Mouse (Mus musculus) neural tube, embryonic 15.5 days (tissue): ENCODE results near the gene Lta. TPM values are rescaled to one million over a fixed set of nuclear protein-coding genes. Genes with fewer than 3 reads are reported as not detected.
A peak's percentile ranks its signal among the peaks of the same experiment; 100 is the strongest.

Source experiments
- ATAC-seq: fragments of 200-750 bp; cut with Nextera tagmentation; 2 replicates; pipeline ENCODE4 v1.8.0; 2017; ENCODE audit warnings: mild to moderate bottlenecking, moderate TSS enrichment, moderate library complexity; ENCODE audit not compliant: low FRiP score
- H3K27ac ChIP-seq: fragments of 300-500 bp; sonication (generic); replicated peaks from 2 replicates; pipeline ENCODE4 v1.5.1; 2015; ENCODE audit warnings: mild to moderate bottlenecking, inconsistent platforms
- H3K27me3 ChIP-seq: fragments of 300-500 bp; sonication (generic); replicated peaks from 2 replicates; pipeline ENCODE4 v1.6.1; 2015; ENCODE audit warnings: inconsistent platforms
- H3K36me3 ChIP-seq: fragments of 300-500 bp; sonication (generic); 2 replicates; pipeline ENCODE4 v1.6.1; 2015; ENCODE audit warnings: inconsistent platforms
- H3K4me1 ChIP-seq: fragments of 300-500 bp; sonication (generic); 2 replicates; pipeline ENCODE4 v1.6.1; 2015; ENCODE audit warnings: inconsistent platforms
- H3K4me2 ChIP-seq: fragments of 300-500 bp; sonication (generic); 2 replicates; pipeline ENCODE4 v1.6.1; 2015; ENCODE audit warnings: inconsistent platforms, mild to moderate bottlenecking, moderate library complexity
- H3K4me3 ChIP-seq: fragments of 300-500 bp; sonication (generic); replicated peaks from 2 replicates; pipeline ENCODE4 v1.5.1; 2015; ENCODE audit warnings: mild to moderate bottlenecking, inconsistent platforms
- H3K9ac ChIP-seq: fragments of 300-500 bp; sonication (generic); replicated peaks from 2 replicates; pipeline ENCODE4 v1.6.1; 2015; ENCODE audit warnings: mild to moderate bottlenecking, inconsistent platforms
- H3K9me3 ChIP-seq: fragments of 300-500 bp; sonication (generic); replicated peaks from 2 replicates; pipeline ENCODE4 v1.6.1; 2016; ENCODE audit warnings: inconsistent platforms
- WGBS: fragments of 180-500 bp; shearing (Covaris S2); methylation state at CpG from one replicate; pipeline ENCODE4 v1.1.7; 2015; ENCODE audit warnings: mixed read lengths; 5-methylcytosine and 5-hydroxymethylcytosine counted together
- polyA plus RNA-seq: library from polyadenylated mRNA; unstranded; fragments of >200 nt; fragmentation: Nextera tagmentation; extraction: Ambion mirVana; gene quantifications from 2 replicates; pipeline ENCODE4 v1.2.1, GENCODE M21; 2015

Lta gene
- polyA plus RNA-seq, 1 experiment from 2014 or later, result 0.75 TPM

GRCm38 (mm10) chr17:35247144-35247543 is 42.0 kb upstream of the Lta start:
- Histone ChIP-seq H3K4me1 (peaks cover 47% of the 10 kb centered on the region), H3K4me2 (no peak overlapping the region), H3K27ac (no peak overlapping the region), H3K9ac (no peak overlapping the region), H3K36me3 (peaks cover 84% of the 10 kb centered on the region), H3K9me3 (no peaks in the 10 kb centered on the region), H3K4me3 (no peak overlapping the region), H3K27me3 (no peaks in the 10 kb centered on the region)
- no peak for ATAC-seq
- 74% methylated on average over 7 of the region's 7 CpGs for WGBS

- 82% methylated on average over 15 of the region's 15 CpGs for WGBS
- H3K9ac ChIP-seq, result 0 out of 2 replicates have a peak overlapping the region, but pooled peaks have one; percentile 8
- H3K36me3 ChIP-seq, result peaks cover 75% of the 10 kb centered on the region
- no peaks in the 10 kb centered on the region for H3K27me3 ChIP-seq
- ATAC-seq, result no peak
- no peaks in the 10 kb centered on the region for H3K9me3 ChIP-seq
- peak overlapping the region; percentile 91 for H3K4me2 ChIP-seq
- H3K27ac ChIP-seq, result no peak overlapping the region
- no peak overlapping the region for H3K4me3 ChIP-seq
- H3K4me1 ChIP-seq, result peaks cover 47% of the 10 kb centered on the region
Measured at GRCm38 (mm10) chr17:35245731-35246623, 40.8 kb upstream of the Lta start.

- H3K4me3 ChIP-seq, result peak overlapping the region; percentile 58
- H3K4me1 ChIP-seq, result peaks cover 57% of the 10 kb centered on the region
- peaks cover 65% of the 10 kb centered on the region for H3K36me3 ChIP-seq
- no peaks in the 10 kb centered on the region for H3K27me3 ChIP-seq
- 0 out of 2 replicates have a peak overlapping the region, but pooled peaks have one; percentile 8 for H3K9ac ChIP-seq
- no peak overlapping the region for H3K27ac ChIP-seq
- H3K9me3 ChIP-seq, result no peaks in the 10 kb centered on the region
- 78% methylated on average over 2 of the region's 2 CpGs for WGBS
- ATAC-seq, result no peak
- peak overlapping the region; percentile 91 for H3K4me2 ChIP-seq
Measured at GRCm38 (mm10) chr17:35244999-35245398, 39.8 kb upstream of the Lta start.

DNA sequence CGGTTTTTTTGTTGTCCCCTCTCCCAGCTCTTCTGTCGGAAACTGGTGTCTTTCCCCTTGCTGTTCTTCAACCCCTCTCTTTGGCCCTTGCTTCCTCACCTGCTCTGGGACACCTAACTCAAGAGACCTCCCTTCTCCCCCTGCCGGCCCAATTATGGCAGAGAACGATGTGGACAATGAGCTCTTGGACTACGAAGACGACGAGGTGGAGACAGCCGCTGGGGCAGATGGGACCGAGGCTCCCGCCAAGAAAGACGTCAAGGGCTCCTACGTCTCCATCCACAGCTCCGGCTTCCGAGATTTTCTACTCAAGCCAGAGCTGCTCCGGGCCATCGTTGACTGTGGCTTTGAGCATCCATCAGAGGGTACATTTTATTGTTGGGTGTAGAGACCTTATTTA is 37.9 kb upstream of the Lta start:
- under 1% methylated on average over 16 of the region's 16 CpGs for WGBS
- Histone ChIP-seq H3K36me3 (peaks cover 46% of the 10 kb centered on the region), H3K4me1 (peaks cover 58% of the 10 kb centered on the region), H3K4me3 (peak overlapping the region; percentile 58), H3K4me2 (peak overlapping the region; percentile 91), H3K27me3 (no peaks in the 10 kb centered on the region), H3K27ac (peak overlapping the region; percentile 96), H3K9me3 (no peaks in the 10 kb centered on the region), H3K9ac (peak overlapping the region; percentile 81)
- no peak for ATAC-seq

- peak overlapping the region; percentile 58 for H3K4me3 ChIP-seq
- H3K4me1 ChIP-seq, result peaks cover 58% of the 10 kb centered on the region
- WGBS, result under 1% methylated on average over 49 of the region's 55 CpGs
- H3K9ac ChIP-seq, result peak overlapping the region; percentile 81
- ATAC-seq, result peak; percentile 43
- H3K27ac ChIP-seq, result peak overlapping the region; percentile 96
- no peaks in the 10 kb centered on the region for H3K9me3 ChIP-seq
- H3K4me2 ChIP-seq, result peak overlapping the region; percentile 91
- H3K36me3 ChIP-seq, result peaks cover 38% of the 10 kb centered on the region
- H3K27me3 ChIP-seq, result no peaks in the 10 kb centered on the region
Measured at GRCm38 (mm10) chr17:35242015-35242941, 37.1 kb upstream of the Lta start.

DNA sequence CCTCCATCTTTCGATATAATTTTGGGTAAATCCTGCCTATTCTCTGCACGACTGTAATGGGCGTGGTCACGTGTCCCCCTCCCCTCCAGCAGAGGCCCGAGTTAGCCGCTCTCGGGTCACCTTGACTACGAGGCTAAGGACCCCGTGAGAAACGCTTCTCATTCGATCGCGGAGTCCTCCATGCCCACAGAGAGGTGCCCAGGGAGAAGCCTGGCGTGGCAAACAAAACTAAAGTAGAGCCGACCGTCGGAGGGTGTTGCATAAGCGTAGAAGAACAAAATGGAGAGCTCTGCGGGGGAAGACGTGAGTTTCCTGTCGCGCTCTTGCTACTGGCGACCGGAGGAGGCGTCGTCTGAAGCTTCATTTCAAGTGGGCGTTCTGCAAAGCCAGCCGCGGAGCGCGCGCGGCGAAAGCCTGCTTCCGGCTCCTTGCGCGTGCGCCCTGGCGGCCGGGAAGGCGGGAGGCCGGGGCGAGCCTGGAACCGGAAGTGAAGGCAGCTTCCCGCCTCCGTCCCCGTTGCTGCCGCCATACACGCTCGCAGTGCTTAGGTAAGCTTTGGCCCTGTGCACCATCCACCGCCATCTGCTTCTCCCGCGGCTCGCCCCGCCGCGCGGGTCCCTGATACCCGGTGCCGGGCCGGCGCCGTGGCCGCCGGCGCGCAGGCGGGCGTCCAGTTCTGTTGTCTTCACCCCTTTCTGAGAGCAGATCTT is 36.3 kb upstream of the Lta start, which contains the start of gene Ddx39b:
TSS of gene Ddx39b (plus strand) at position 442 of the 710 bp plus-strand sequence.
- no peaks in the 10 kb centered on the region for H3K9me3 ChIP-seq
- H3K9ac ChIP-seq, result peak within 1 kb of the TSS; percentile 81
- H3K4me2 ChIP-seq, result peak within 1 kb of the TSS; percentile 91
- H3K4me3 ChIP-seq, result peak within 1 kb of the TSS; percentile 58
- ATAC-seq, result peak; percentile 90
- H3K27ac ChIP-seq, result peak within 1 kb of the TSS; percentile 96
- H3K36me3 ChIP-seq, result peaks cover 30% of the 10 kb centered on the region
- no peaks in the 10 kb centered on the region for H3K27me3 ChIP-seq
- H3K4me1 ChIP-seq, result peaks cover 60% of the 10 kb centered on the region
- under 1% methylated on average over 69 of the region's 69 CpGs for WGBS

DNA sequence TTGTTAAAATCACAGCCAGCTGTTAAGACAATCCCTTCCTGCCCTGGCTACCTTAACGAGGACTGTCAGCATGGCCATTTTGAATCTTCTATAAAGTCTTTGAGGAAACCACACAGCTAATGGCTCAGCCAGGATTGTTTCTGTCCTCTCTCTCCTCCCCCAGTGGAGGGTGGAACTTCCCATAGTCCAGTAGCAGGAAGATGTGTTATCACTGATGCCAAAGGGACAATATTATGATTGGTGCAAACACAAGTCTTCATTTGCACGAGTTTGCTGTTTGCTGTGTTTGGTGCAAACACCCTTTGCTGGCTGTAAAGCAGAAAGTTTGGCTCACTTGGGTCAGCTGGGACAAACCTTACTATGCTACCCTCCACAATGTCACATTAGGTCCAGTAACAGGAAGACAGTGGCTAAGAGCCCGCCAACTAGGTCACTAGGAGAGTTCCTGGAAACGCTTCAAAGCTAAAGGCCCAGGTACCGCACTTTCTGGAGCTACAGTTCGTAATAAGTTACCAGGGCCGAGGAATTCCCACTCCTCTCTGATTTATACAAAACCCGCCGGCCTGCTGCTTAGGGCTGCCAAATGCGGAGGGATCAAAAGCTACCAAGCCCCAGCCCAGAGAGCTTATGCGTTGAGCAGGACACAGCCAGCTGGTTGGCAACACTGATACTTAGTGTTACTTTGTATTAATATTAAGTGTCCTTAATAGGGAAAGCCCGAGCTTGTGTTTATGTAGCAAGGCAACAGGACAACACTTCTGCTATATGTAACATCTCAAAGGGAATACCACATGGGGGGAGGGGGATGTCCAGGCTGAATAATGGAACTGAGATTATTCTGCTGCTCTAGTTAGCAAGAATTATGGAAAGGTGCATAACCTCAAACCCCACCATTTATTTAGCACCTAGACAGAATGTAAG is 35.5 kb upstream of the Lta start:
- H3K4me1 ChIP-seq, result peaks cover 52% of the 10 kb centered on the region
- H3K9me3 ChIP-seq, result no peaks in the 10 kb centered on the region
- ATAC-seq, result peak; percentile 1; the same call in 1 of the 2 replicates
- H3K9ac ChIP-seq, result peak overlapping the region; percentile 81
- no peaks in the 10 kb centered on the region for H3K27me3 ChIP-seq
- H3K27ac ChIP-seq, result peak overlapping the region; percentile 96
- peaks cover 22% of the 10 kb centered on the region for H3K36me3 ChIP-seq
- 30% methylated on average over 12 of the region's 12 CpGs for WGBS
- H3K4me3 ChIP-seq, result peak overlapping the region; percentile 58
- peak overlapping the region; percentile 91 for H3K4me2 ChIP-seq

GRCm38 (mm10) chr17:35239700-35240099 is 34.5 kb upstream of the Lta start:
- Histone ChIP-seq H3K9me3 (no peaks in the 10 kb centered on the region), H3K27me3 (no peaks in the 10 kb centered on the region), H3K9ac (no peak overlapping the region), H3K27ac (no peak overlapping the region), H3K36me3 (peaks cover 12% of the 10 kb centered on the region), H3K4me3 (no peak overlapping the region), H3K4me1 (peaks cover 48% of the 10 kb centered on the region), H3K4me2 (no peak overlapping the region)
- ATAC-seq, result no peak
- WGBS, result 86% methylated on average over 5 of the region's 5 CpGs

DNA sequence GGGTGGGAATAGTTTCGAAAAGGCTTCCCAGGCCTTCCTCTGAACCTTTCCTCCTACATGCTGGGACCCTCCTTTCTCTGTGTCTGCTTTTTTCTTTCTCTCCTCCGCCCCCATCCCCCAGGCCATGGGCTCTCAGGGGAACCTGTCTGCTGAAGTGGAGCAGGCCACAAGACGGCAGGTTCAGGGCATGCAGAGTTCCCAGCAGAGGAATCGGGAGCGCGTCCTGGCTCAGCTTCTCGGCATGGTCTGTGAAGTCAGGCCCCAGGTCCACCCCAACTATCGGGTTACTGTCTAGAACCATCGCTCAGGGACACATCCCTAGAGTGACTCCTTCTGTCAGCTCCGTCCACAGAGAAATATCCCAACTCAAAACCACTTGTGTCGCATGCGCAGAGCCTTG is 32.4 kb upstream of the Lta start:
- WGBS, result 91% methylated on average over 12 of the region's 12 CpGs
- ATAC-seq, result no peak
- H3K4me1 ChIP-seq, result peaks cover 51% of the 10 kb centered on the region
- peak overlapping the region; percentile 68; the same call in 1 of the 2 replicates for H3K9ac ChIP-seq
- H3K27ac ChIP-seq, result 0 out of 2 replicates have a peak overlapping the region, but pooled peaks have one; percentile 92
- H3K4me3 ChIP-seq, result peak overlapping the region; percentile 54
- H3K27me3 ChIP-seq, result no peaks in the 10 kb centered on the region
- H3K4me2 ChIP-seq, result peak overlapping the region; percentile 95
- peaks cover 4% of the 10 kb centered on the region for H3K36me3 ChIP-seq
- H3K9me3 ChIP-seq, result no peaks in the 10 kb centered on the region

DNA sequence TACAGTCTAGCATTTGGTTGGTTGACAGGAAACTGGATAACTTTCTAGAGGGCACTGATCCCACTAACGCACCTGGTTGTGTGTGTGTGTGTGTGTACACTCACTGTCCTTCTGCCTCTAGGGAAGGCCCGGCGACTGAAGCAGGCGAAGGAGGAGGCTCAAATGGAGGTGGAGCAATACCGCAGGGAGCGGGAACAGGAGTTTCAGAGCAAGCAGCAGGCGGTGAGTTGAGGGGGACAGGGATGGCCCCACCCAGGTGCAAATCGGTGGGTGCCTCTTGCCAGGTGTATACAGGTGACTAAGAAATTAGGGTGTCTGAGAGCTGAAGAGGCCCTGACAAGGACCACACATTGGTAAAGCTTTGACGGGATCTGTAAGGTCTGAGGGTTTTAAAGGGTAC is 31.8 kb upstream of the Lta start:
- Histone ChIP-seq H3K4me3 (peak overlapping the region; percentile 54), H3K4me2 (peak overlapping the region; percentile 95), H3K9me3 (no peaks in the 10 kb centered on the region), H3K36me3 (peaks cover 4% of the 10 kb centered on the region), H3K27me3 (no peaks in the 10 kb centered on the region), H3K9ac (peak overlapping the region; percentile 68), H3K27ac (peak overlapping the region; percentile 92), H3K4me1 (peaks cover 56% of the 10 kb centered on the region)
- WGBS, result 68% methylated on average over 9 of the region's 9 CpGs
- no peak for ATAC-seq
